Mouse (Mus musculus) embryonic fibroblast, embryonic 13.5 days (primary cell): ENCODE measurements around the gene Rnf167.

ENCODE experiments used
- CTCF ChIP-seq: IDR thresholded peaks from 2 replicates; pipeline ENCODE4 v1.5.1; 2011; ENCODE audit warnings: mild to moderate bottlenecking, control low read depth, low read length, moderate library complexity, borderline replicate concordance; ENCODE audit not compliant: insufficient read depth
- POLR2A ChIP-seq: IDR thresholded peaks from 2 replicates; pipeline ENCODE4 v1.6.1; 2011; ENCODE audit warnings: low read depth, mild to moderate bottlenecking, control low read depth, low read length, moderate library complexity

GRCm38 (mm10) chr11:70629557-70629956, 17.5 kb upstream of the Rnf167 start:
- TF ChIP-seq POLR2A (no peak), CTCF (no peak)
